Mouse (Mus musculus) heart, postnatal 0 days (tissue): ENCODE measurements around the gene Wt1.

Experiments
- CTCF ChIP-seq: IDR thresholded peaks from 2 replicates; pipeline ENCODE4 v1.5.1; 2016; ENCODE audit warnings: antibody characterized with exemption, control low read depth, low read depth
- EP300 ChIP-seq: IDR thresholded peaks from 2 replicates; pipeline ENCODE4 v1.6.1; 2016; ENCODE audit warnings: antibody characterized with exemption, low read depth

DNA sequence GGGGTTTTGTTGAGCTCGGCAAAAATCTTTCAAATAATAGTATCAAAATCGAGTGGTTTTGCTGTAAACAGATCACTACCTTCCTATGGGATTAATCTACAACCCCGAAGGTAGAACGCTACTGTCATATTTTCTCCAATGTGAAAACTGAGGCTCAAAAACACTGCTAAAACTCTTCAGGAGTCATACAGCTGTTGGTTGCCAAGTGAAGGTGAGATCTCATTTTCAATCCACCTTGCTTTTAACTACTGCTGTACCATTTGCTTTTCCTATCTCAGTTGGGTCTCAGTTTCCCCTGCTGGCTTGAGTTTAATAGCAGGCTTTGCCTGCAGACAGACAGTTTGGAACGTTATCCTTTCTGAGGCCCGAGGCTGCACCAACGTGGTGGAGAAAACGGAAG, 2.9 kb upstream of the Wt1 start:
- no peak for TF ChIP-seq CTCF
- TF ChIP-seq EP300 = no peak
